Mouse (Mus musculus) heart, adult 2 months (tissue): ENCODE data around the gene Srpk1. TPM values are rescaled to one million over a fixed set of nuclear protein-coding genes. Genes with fewer than 3 reads are reported as not detected.
"Not testable (repeated sequence)": the region's sequence is repeated elsewhere in the genome, so short reads cannot be mapped to it uniquely, and the experiment has no call there.

Experiments used
- DNase-seq, 2 experiments: peaks; one replicate each; pipeline ENCODE4 v3.0.0; 2021
- H3K27ac ChIP-seq: fragments of 200-600 bp; 2 replicates; pipeline ENCODE4 v1.8.1; 2022
- H3K27me3 ChIP-seq: fragments of 200-500 bp; 2 replicates; pipeline ENCODE4 v1.6.1; 2012; ENCODE audit warnings: mild to moderate bottlenecking, low read length, inconsistent platforms, mixed read lengths; ENCODE audit not compliant: control insufficient read depth, insufficient read depth
- H3K36me3 ChIP-seq: fragments of 200-500 bp; 2 replicates; pipeline ENCODE4 v1.6.1; 2012; ENCODE audit warnings: low read length, inconsistent platforms; ENCODE audit not compliant: control insufficient read depth, insufficient read depth
- H3K4me1 ChIP-seq: fragments of 200-500 bp; 2 replicates; pipeline ENCODE4 v1.6.1; 2011; ENCODE audit warnings: low read length; ENCODE audit not compliant: control insufficient read depth, insufficient read depth
- H3K4me3 ChIP-seq: fragments of 200-600 bp; 2 replicates; pipeline ENCODE4 v1.8.1; 2022
- H3K79me2 ChIP-seq: fragments of 200-500 bp; replicated peaks from 2 replicates; pipeline ENCODE4 v1.6.1; 2012; ENCODE audit warnings: mild to moderate bottlenecking, inconsistent platforms, low read length, moderate library complexity, mixed read lengths; ENCODE audit not compliant: control insufficient read depth, insufficient read depth
- H3K9ac ChIP-seq: fragments of 200-500 bp; 2 replicates; pipeline ENCODE4 v1.6.1; 2012; ENCODE audit warnings: low read depth, mild to moderate bottlenecking, control low read depth, inconsistent platforms, low read length, mixed read lengths
- CTCF ChIP-seq: fragments of 200-600 bp; IDR thresholded peaks from 2 replicates; pipeline ENCODE4 v1.8.1; 2022; ENCODE audit warnings: antibody characterized with exemption, mild to moderate bottlenecking, moderate library complexity
- EP300 ChIP-seq: fragments of 200-500 bp; IDR thresholded peaks from 2 replicates; pipeline ENCODE4 v1.6.1; 2011; ENCODE audit warnings: low read depth, low read length, control low read depth; ENCODE audit not compliant: insufficient read depth
- POLR2A ChIP-seq: fragments of 200-500 bp; IDR thresholded peaks from 2 replicates; pipeline ENCODE4 v1.6.1; 2011; ENCODE audit warnings: mild to moderate bottlenecking, low read depth, low read length, control low read depth; ENCODE audit not compliant: insufficient read depth
- WGBS: fragments of 180-500 bp; shearing (Covaris S2); methylation state at CpG from one replicate; pipeline ENCODE4 v1.1.7; 2018; 5-methylcytosine and 5-hydroxymethylcytosine counted together
- intact Hi-C: fragments of 180-260 bp; cut with DNase I; formaldehyde crosslinking; loops from one replicate; pipeline ENCODE4 v1.15.1; 2025
- polyA plus RNA-seq: library from polyadenylated mRNA; depleted of rRNA; stranded (reverse); fragments of >200 nt; gene quantifications from 2 replicates; pipeline ENCODE4 v1.2.3, GENCODE M21; 2012
- total RNA-seq, 2 experiments: library from RNA; stranded (reverse); gene quantifications; 2 replicates each; pipeline ENCODE4 v1.2.3; 2021

Gene Srpk1
- total and polyA plus RNA-seq, 3 experiments = 11.9 to 32.6 (median 32.1) TPM

DNA sequence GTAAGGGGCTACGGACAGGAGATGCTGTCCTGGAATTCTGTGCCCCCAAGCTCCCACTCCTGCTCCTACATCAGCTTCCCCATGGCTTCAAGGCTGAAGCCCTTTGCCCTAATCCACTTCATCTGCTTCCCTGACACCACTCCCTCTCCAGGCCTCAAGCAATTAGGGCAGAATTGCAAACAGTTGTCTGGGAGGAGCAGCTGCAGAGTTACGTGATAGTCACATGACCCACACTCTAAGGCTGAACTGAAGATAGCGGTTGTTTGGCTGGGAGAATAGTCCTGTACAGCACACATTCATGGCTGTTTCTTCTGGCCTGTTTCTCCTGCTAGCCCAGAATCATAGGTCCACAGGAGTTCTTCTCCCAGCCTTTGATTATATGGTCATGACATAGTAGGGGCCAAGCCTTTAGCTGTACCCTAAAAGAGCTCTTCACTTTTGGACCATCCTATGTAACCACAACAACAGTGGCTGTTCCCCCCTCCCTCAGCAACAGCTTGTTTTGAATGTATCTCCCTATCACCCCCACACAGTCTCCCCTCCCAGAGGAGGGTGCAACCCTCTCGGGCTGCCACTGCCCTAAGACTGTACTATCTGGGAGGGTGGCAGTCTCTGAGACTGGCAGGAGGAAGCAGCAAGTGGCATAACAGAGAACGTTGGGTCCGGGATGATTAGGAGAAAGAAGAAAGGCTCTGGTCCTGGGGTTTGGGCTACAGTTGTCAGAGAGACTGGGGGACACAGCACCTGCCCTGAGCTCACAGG lies 65.7 kb downstream of the Srpk1 start:
- TF ChIP-seq CTCF (no peak), POLR2A (no peak), EP300 (no peak)
- Histone ChIP-seq H3K36me3 (no peaks in the 10 kb centered on the region), H3K4me1 (no peaks in the 10 kb centered on the region; the same call in 1 of the 2 replicates), H3K9ac (no peak overlapping the region), H3K4me3 (no peak overlapping the region), H3K27ac (no peak overlapping the region), H3K27me3 (no peaks in the 10 kb centered on the region), H3K79me2 (no peaks in the 10 kb centered on the region)
- intact Hi-C loops = no loop called here
- no peak for DNase-seq
- 49% methylated on average over 6 of the region's 6 CpGs for WGBS

- H3K27ac ChIP-seq, intact Hi-C loops, H3K4me1 ChIP-seq, H3K36me3 ChIP-seq, H3K79me2 ChIP-seq, DNase-seq, H3K4me3 ChIP-seq, H3K27me3 ChIP-seq, H3K9ac ChIP-seq: not testable (repeated sequence)
- 91% methylated on average over 4 of the region's 4 CpGs for WGBS
Measured at GRCm38 (mm10) chr17:28554021-28554420, 68.5 kb downstream of the Srpk1 start.

DNA sequence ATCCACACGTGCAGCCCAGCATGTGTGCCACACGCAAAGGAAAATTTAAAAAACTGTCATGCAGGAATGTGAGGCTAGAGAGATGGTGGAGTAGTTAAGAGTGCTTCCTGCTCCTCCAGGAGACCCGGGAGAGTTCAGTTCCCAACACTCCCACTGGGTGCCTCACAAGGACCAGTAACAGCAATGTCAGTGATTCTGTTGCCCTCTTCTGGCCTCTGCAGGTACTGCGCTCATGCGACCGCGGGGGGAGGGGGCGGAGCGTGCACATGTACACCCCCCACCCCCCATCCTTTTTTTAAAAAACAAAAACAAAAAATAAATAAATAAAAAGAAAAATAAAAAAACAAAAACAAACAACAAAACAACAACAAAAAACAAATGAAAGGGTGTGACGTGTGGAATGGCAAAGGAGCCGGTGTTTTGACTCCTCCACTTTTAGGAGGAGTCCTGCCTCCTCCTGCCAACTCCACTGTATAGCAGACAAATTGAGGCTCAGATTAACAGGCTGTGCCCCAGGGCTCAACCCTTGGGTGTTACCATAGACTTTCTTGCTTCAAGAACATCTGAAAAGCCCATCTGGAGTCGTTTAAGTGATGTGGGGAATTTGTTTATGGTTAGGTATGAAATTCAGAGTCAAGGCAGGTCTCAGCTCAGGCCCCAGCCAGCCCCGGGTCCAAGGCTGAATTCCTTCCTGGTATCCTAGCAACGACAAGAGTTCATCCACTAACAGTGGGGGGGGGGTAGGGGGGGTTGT lies 69.3 kb downstream of the Srpk1 start:
- intact Hi-C loops = no loop called here
- Histone ChIP-seq H3K27me3 (no peaks in the 10 kb centered on the region), H3K79me2 (no peaks in the 10 kb centered on the region), H3K36me3 (no peaks in the 10 kb centered on the region), H3K9ac (no peak overlapping the region), H3K27ac (no peak overlapping the region), H3K4me1 (no peaks in the 10 kb centered on the region; the same call in 1 of the 2 replicates), H3K4me3 (no peak overlapping the region)
- TF ChIP-seq EP300 (0 out of 2 replicates have a peak, but pooled peaks have one; percentile 40), POLR2A (no peak), CTCF (peak; percentile 95)
- peak; percentile 57 to 83 for DNase-seq
- WGBS = 11% methylated on average over 14 of the region's 14 CpGs

DNA sequence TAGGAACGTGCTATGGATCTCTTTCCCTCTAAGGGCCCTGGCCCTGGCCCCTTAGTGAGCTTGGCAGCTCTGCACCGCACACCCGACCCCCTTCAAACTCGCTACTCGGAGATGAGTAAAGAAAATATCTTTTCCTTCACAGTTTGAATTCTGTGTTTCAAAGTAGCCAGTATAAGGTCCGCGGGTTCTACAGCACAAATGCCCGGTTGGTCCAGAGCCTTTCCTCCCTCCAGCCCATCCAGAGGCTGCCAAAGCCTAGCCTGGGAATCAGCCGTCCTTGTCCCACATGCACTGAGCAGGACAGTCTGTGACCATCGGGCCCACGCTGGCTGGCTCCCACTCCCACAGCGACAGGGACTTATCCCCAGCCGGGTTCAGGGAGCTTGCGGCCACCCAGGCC lies 73.4 kb downstream of the Srpk1 start, which contains the start of gene Clpsl2:
Gene Clpsl2 (plus strand): TSS at position 301 of the 400 bp plus-strand sequence.
- H3K9ac ChIP-seq = no peak within 1 kb of the TSS
- H3K27ac ChIP-seq = no peak within 1 kb of the TSS
- intact Hi-C loops = loop anchor here (5.0 kb wide), 1 partner anchor 98 kb away; no protein-coding TSS in a partner anchor
- H3K4me1 ChIP-seq = no peaks in the 10 kb centered on the region
- H3K27me3 ChIP-seq = no peaks in the 10 kb centered on the region
- no peak for DNase-seq
- no peaks in the 10 kb centered on the region for H3K36me3 ChIP-seq
- H3K4me3 ChIP-seq = no peak within 1 kb of the TSS
- H3K79me2 ChIP-seq = no peaks in the 10 kb centered on the region
- WGBS = 71% methylated on average over 14 of the region's 14 CpGs
- TF ChIP-seq POLR2A = no peak
- TF ChIP-seq EP300 = no peak

GRCm38 (mm10) chr17:28548550-28548949 lies 74.0 kb downstream of the Srpk1 start:
- H3K27ac ChIP-seq = no peak overlapping the region
- no peak for DNase-seq
- no peaks in the 10 kb centered on the region for H3K79me2 ChIP-seq
- H3K36me3 ChIP-seq = no peaks in the 10 kb centered on the region
- intact Hi-C loops = loop anchor here (5.0 kb wide), 1 partner anchor 99 kb away; no protein-coding TSS in a partner anchor
- no peak overlapping the region for H3K9ac ChIP-seq
- H3K27me3 ChIP-seq = no peaks in the 10 kb centered on the region
- H3K4me1 ChIP-seq = no peaks in the 10 kb centered on the region
- no peak overlapping the region for H3K4me3 ChIP-seq
- TF ChIP-seq CTCF = no peak
- no peak for TF ChIP-seq POLR2A
- TF ChIP-seq EP300 = no peak
- 60% methylated on average over 11 of the region's 11 CpGs for WGBS

DNA sequence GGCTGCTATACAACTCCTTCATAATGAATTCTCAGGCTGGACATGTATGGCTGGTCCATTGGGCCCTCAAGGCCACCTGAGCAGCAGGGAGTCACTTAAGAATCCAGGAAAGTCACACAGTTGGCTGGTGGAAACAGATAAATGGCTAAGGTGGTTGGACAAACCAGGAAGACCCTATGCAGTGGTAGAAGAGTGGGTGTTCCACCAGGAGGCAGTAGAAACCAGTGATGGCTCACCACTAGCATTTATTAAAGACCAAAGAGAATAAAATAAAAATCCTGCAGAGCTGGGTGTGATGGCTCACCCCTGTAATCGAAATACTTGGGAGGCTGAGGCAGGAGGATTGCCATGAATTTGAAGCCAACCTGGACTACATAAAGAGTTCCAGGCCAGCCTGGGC lies 75.6 kb downstream of the Srpk1 start:
- DNase-seq = peak in 1 of 2 experiments; percentile 10
- no peaks in the 10 kb centered on the region for H3K27me3 ChIP-seq
- intact Hi-C loops = loop anchor here (5.0 kb wide), 1 partner anchor 100 kb away; no protein-coding TSS in a partner anchor
- no peaks in the 10 kb centered on the region for H3K4me1 ChIP-seq
- 59% methylated on average over 1 of the region's 1 CpGs for WGBS
- TF ChIP-seq CTCF (peak; percentile 64), POLR2A (no peak)
- H3K79me2 ChIP-seq = no peaks in the 10 kb centered on the region
- no peaks in the 10 kb centered on the region for H3K36me3 ChIP-seq
- H3K9ac ChIP-seq = no peak overlapping the region
- H3K4me3 ChIP-seq = no peak overlapping the region
- no peak overlapping the region for H3K27ac ChIP-seq
